Mouse (Mus musculus) bone marrow, adult 2 months (tissue): Measurements from ENCODE around the gene Gm20662. TPM values are rescaled to one million over a fixed set of nuclear protein-coding genes. Genes with fewer than 3 reads are reported as not detected.

Experiments used
- H3K27ac ChIP-seq: fragments of 200-500 bp; 2 replicates; pipeline ENCODE4 v1.5.1; 2012; ENCODE audit warnings: low read depth, mild to moderate bottlenecking, control low read depth, inconsistent platforms, low read length; ENCODE audit not compliant: control insufficient read depth, poor library complexity, insufficient read depth
- H3K4me1 ChIP-seq: fragments of 200-500 bp; 2 replicates; pipeline ENCODE4 v1.6.1; 2011; ENCODE audit warnings: low read length; ENCODE audit not compliant: control insufficient read depth, insufficient read depth
- H3K4me3 ChIP-seq: fragments of 200-500 bp; replicated peaks from 2 replicates; pipeline ENCODE3; 2011; ENCODE audit warnings: mild to moderate bottlenecking, low read depth, low read length, control low read depth; ENCODE audit not compliant: control insufficient read depth
- CTCF ChIP-seq: fragments of 200-500 bp; IDR thresholded peaks from 2 replicates; pipeline ENCODE4 v1.5.1; 2011; ENCODE audit warnings: low read length, control low read depth; ENCODE audit not compliant: control insufficient read depth, insufficient read depth
- POLR2A ChIP-seq: fragments of 200-500 bp; IDR thresholded peaks from 2 replicates; pipeline ENCODE4 v1.6.1; 2011; ENCODE audit warnings: low read depth, mild to moderate bottlenecking, control low read depth, low read length, borderline replicate concordance; ENCODE audit not compliant: control insufficient read depth
- WGBS: fragments of 180-500 bp; shearing (Covaris S2); methylation state at CpG from one replicate; pipeline ENCODE4 v1.1.7; 2018; 5-methylcytosine and 5-hydroxymethylcytosine counted together
- polyA plus RNA-seq: library from polyadenylated mRNA; stranded (reverse); fragments of >200 nt; gene quantifications from 2 replicates; pipeline ENCODE4 v1.2.4, GENCODE M21; 2011; ENCODE audit warnings: low replicate concordance; ENCODE audit not compliant: missing spikeins, insufficient read depth, insufficient read length

Gene Gm20662
- polyA plus RNA-seq, 1 experiment, result not detected

GRCm38 (mm10) chr9:108056361-108057261 lies 60.5 kb downstream of the Gm20662 start:
- no peak overlapping the region for H3K27ac ChIP-seq

GRCm38 (mm10) chr9:108057262-108057562 lies 61.1 kb downstream of the Gm20662 start:
- no peak for TF ChIP-seq POLR2A
- no peak for TF ChIP-seq CTCF
- WGBS, result 91% methylated on average over 5 of the region's 5 CpGs
- Histone ChIP-seq H3K4me1 (peaks cover 3% of the 10 kb centered on the region), H3K27ac (no peak overlapping the region), H3K4me3 (no peak overlapping the region)

More at GRCm38 (mm10) chr9:108056361-108057261, 60.5 kb downstream of the Gm20662 start:
- 94% methylated on average over 28 of the region's 28 CpGs for WGBS
- TF ChIP-seq POLR2A (no peak), CTCF (no peak)
- peaks cover 3% of the 10 kb centered on the region for H3K4me1 ChIP-seq
- no peak overlapping the region for H3K4me3 ChIP-seq

- Histone ChIP-seq H3K4me3 (no peak overlapping the region), H3K4me1 (peaks cover under 1% of the 10 kb centered on the region), H3K27ac (no peak overlapping the region)
- 94% methylated on average over 9 of the region's 9 CpGs for WGBS
- TF ChIP-seq CTCF, result no peak
- TF ChIP-seq POLR2A, result no peak
Measured at GRCm38 (mm10) chr9:108058291-108058690, 62.1 kb downstream of the Gm20662 start.

- TF ChIP-seq POLR2A, result no peak
- no peak for TF ChIP-seq CTCF
- WGBS, result 94% methylated on average over 3 of the region's 3 CpGs
- no peaks in the 10 kb centered on the region; the same call in 1 of the 2 replicates for H3K4me1 ChIP-seq
Measured at GRCm38 (mm10) chr9:108062142-108062541, 66.0 kb downstream of the Gm20662 start.

GRCm38 (mm10) chr9:108063361-108063760 lies 67.2 kb downstream of the Gm20662 start:
- H3K4me1 ChIP-seq, result no peaks in the 10 kb centered on the region; the same call in 1 of the 2 replicates
- H3K4me3 ChIP-seq, result no peak overlapping the region
- TF ChIP-seq CTCF (no peak), POLR2A (no peak)
- WGBS, result 90% methylated on average over 12 of the region's 12 CpGs
- H3K27ac ChIP-seq, result no peak overlapping the region

More at GRCm38 (mm10) chr9:108062142-108062541, 66.0 kb downstream of the Gm20662 start:
- Histone ChIP-seq H3K27ac (no peak overlapping the region), H3K4me3 (no peak overlapping the region)

GRCm38 (mm10) chr9:108065491-108066011 lies 69.4 kb downstream of the Gm20662 start:
- no peak overlapping the region for H3K27ac ChIP-seq
- TF ChIP-seq CTCF, result peak; percentile 79
- TF ChIP-seq POLR2A, result no peak
- no peaks in the 10 kb centered on the region for H3K4me1 ChIP-seq
- 53% methylated on average over 5 of the region's 5 CpGs for WGBS
- H3K4me3 ChIP-seq, result no peak overlapping the region

- 92% methylated on average over 7 of the region's 7 CpGs for WGBS
- Histone ChIP-seq H3K27ac (no peak overlapping the region), H3K4me1 (no peaks in the 10 kb centered on the region), H3K4me3 (no peak overlapping the region)
- TF ChIP-seq CTCF (peak; percentile 2; the same call in 1 of the 2 replicates), POLR2A (no peak)
Measured at GRCm38 (mm10) chr9:108067199-108067598, 71.0 kb downstream of the Gm20662 start.

GRCm38 (mm10) chr9:108067900-108068299 lies 71.8 kb downstream of the Gm20662 start:
- TF ChIP-seq CTCF (peak; percentile 82), POLR2A (no peak)
- Histone ChIP-seq H3K4me3 (no peak overlapping the region), H3K27ac (no peak overlapping the region), H3K4me1 (no peaks in the 10 kb centered on the region)
- 21% methylated on average over 8 of the region's 8 CpGs for WGBS

- Histone ChIP-seq H3K4me1 (no peaks in the 10 kb centered on the region), H3K4me3 (no peak overlapping the region), H3K27ac (no peak overlapping the region)
- TF ChIP-seq CTCF (no peak), POLR2A (no peak)
- WGBS, result 93% methylated on average over 9 of the region's 9 CpGs
Measured at GRCm38 (mm10) chr9:108069007-108069406, 72.9 kb downstream of the Gm20662 start.
